Mouse (Mus musculus): ENCODE measurements around the gene Olfr1153.

DNA sequence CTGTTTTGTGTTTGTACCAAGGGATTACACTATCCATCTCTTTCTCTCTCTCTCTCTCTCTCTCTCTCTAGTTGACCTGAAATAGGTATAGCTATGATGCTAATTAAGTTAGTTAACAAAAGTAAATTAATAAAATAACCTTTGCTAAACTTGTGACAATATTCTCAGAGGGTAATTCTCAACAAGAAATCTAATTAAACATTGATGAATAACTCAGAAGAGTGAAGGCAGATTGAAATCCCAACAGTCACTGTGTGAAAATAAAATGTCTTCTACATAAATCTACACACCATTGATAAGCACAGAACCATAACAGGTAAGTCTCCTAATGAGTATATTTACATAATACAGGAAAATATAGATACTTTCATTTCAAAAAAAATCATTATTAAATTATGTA, 28.6 kb upstream of the Olfr1153 start, which contains the start of gene Olfr1152:
- TF ChIP-seq CTCF (IDR thresholded peaks at IDR 0.05) (no peak), EP300 (IDR thresholded peaks at IDR 0.05) (no peak)

All from lung, postnatal 0 days (tissue).